Comparison of ENCODE assay signal across 12 mouse cellular contexts in the genomic region with DNA sequence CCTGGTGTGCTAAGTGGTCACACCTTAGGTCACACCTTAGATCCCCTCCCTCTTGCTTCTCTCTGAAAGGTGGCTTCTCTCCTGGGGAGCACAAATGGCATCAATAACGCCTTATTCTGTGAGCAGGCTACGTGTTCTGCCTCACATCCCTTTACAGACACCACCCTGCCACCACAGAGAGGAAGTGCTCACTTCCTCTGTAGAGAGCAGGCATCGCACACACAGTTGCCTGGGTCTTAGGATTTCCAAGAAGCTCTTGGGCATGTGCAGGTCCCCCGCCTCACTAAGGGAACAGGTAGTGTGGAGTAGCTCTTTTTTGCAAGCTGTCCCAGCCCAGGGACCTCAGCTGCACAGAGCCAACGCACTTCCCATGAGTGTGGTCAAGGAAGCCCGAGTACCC. TPM values are rescaled to one million over a fixed set of nuclear protein-coding genes. Genes with fewer than 3 reads are reported as not detected.
DNase-seq lines count a peak whose midpoint lies in the region; ATAC-seq lines count a peak whose summit lies in the region.
"Had no signal": no experiment of that assay in that cellular context is flagged by ENCODE, and none has a peak within 500 bp of the region (broad histone marks: within the 10 kb centered on the region; RNA-seq: fewer than 3 reads in every experiment).

No protein-coding gene starts in this region.

- ATAC-seq in liver, embryonic 11.5 days (replicated peaks; ENCODE audit: low FRiP score), result no peak
- peak; percentile 66 for ATAC-seq in monocyte, adult 5-6 weeks (replicated peaks; ENCODE audit: insufficient number of reproducible peaks, low FRiP score, low TSS enrichment, poor library complexity, severe bottlenecking)

- H3K9ac ChIP-seq in liver, embryonic 11.5 days (ENCODE audit: low read depth, low read length), result no peak overlapping the region

- no peaks in the 10 kb centered on the region for H3K9me3 ChIP-seq in liver, embryonic 11.5 days (ENCODE audit: control insufficient read depth, low read length)

- peak; percentile 88 for DNase-seq in A20 (ENCODE audit: low read depth, low spot score)
- peak; percentile 44 to 58 for DNase-seq in CD8-positive naive resting alpha-beta T cell, adult 2 months (ENCODE audit: low read depth in 2 of 2, low spot score in 2 of 2)
- DNase-seq in liver, embryonic 11.5 days (ENCODE audit: low spot score), result no peak
- DNase-seq in left cerebral cortex, postnatal 10 days (ENCODE audit: extremely low spot score in 1 of 2, low spot score in 2 of 2), result no peak
- DNase-seq in layer of hippocampus, adult 18-20 months (ENCODE audit: low spot score in 2 of 2), result no peak
- DNase-seq in ovary, adult 18-20 months (ENCODE audit: low spot score), result no peak
- no peak for DNase-seq in cerebellum, postnatal 14 days
- DNase-seq: gastrocnemius, postnatal 36 days; right cerebral cortex, postnatal 25 days had no signal

- H3K27me3 ChIP-seq in liver, embryonic 11.5 days (replicated peaks; ENCODE audit: control insufficient read depth, insufficient read depth, low read length), result no peaks in the 10 kb centered on the region

- H3K27ac ChIP-seq in liver, embryonic 11.5 days (ENCODE audit: low read depth, low read length), result peak overlapping the region; percentile 51
- H3K27ac ChIP-seq: layer of hippocampus, adult 2 months had no signal

- peaks cover 51% of the 10 kb centered on the region for H3K4me1 ChIP-seq in liver, embryonic 11.5 days (replicated peaks; ENCODE audit: control insufficient read depth, insufficient read depth, low read length)

- 46% methylated on average over 6 of the region's 6 CpGs for WGBS in liver, embryonic 11.5 days

- H3K4me3 ChIP-seq in liver, embryonic 11.5 days (ENCODE audit: low read depth, low read length), result no peak overlapping the region
- H3K4me3 ChIP-seq: layer of hippocampus, adult 2 months had no signal

- no peak overlapping the region; the same call in 1 of the 2 replicates for H3K4me2 ChIP-seq in liver, embryonic 11.5 days
- H3K4me2 ChIP-seq: midbrain, embryonic 11.5 days had no signal

- peaks cover 37% of the 10 kb centered on the region for H3K36me3 ChIP-seq in liver, embryonic 11.5 days (ENCODE audit: control insufficient read depth, insufficient read depth, low read length)

- intact Hi-C loops in left cerebral cortex, postnatal 10 days (cut with DNase I), result no loop called here

RNA-seq across cellular contexts. Expression of gene Slc2a1, which starts 18.7 kb away (rescaled TPM):
- polyA plus RNA-seq in liver, embryonic 11.5 days (2014; fragmentation: Nextera tagmentation; extraction: Ambion mirVana), result 150 and 153 TPM in 2 replicates
- total RNA-seq in monocyte, adult 5-6 weeks (2017), result 25.2 to 35.8 TPM (median 30.1 TPM) in 3 replicates
- total RNA-seq in left cerebral cortex, postnatal 10 days (2021), result 10 to 100 TPM; 46.2 to 70.9 TPM
- total RNA-seq in layer of hippocampus, adult 18-20 months (2021), result 10 to 100 TPM; 88.9 to 98.4 TPM

RNA-seq across cellular contexts. Expression of gene Zfp691, which starts 46.8 kb away (rescaled TPM):
- 5.4 and 8.1 TPM in 2 replicates for polyA plus RNA-seq in liver, embryonic 11.5 days (2014; fragmentation: Nextera tagmentation; extraction: Ambion mirVana)
- 6.1 to 7.5 TPM (median 6.9 TPM) in 3 replicates for total RNA-seq in monocyte, adult 5-6 weeks (2017)
- total RNA-seq in left cerebral cortex, postnatal 10 days (2021), result 1 to 10 TPM; 5.5 to 5.8 TPM
- 1 to 10 TPM; 6.8 to 8.2 TPM for total RNA-seq in layer of hippocampus, adult 18-20 months (2021)

Comparison
In these comparisons a context has a peak if more than half of its experiments do, and no peak if none do; other contexts are left out.
1. DNase-seq: peak in A20 (single experiment) and CD8-positive naive resting alpha-beta T cell, adult 2 months (2 of 2); none in liver, embryonic 11.5 days (single experiment), left cerebral cortex, postnatal 10 days (0 of 2), layer of hippocampus, adult 18-20 months (0 of 2), ovary, adult 18-20 months (single experiment) and cerebellum, postnatal 14 days (0 of 2).